ENCODE assay signal across 9 mouse cellular contexts in the genomic region with DNA sequence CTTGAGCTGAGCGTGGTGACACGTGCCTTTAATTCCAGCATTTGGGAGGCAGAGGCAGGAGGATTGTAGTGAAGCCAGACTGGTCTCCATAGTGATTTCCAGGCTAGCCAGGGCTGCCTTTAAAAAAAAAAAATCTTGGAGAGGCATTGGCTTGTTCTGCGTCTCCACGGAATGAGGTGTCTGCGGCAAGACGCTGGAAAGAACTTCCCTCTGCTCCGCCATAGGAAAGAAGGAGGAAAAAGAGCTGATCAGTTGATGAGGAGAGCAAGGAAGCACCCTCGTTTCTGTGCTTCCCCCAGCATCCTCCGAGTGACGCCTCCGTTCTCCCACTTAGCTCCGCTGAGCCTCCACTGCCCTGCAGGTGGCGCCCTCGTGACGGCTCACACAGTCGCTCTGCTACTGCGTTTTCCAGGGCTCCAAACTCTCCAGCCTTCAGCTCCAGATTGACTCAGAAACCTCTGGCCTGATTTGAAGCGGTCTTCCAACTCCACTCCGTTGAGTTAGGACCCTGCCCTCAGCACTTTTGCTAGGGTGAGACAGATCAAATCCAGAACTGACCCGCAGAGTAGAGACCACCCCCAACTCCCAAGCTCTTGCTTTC. TPM values are rescaled to one million over a fixed set of nuclear protein-coding genes. Genes with fewer than 3 reads are reported as not detected.
DNase-seq lines count a peak whose midpoint lies in the region; ATAC-seq and TF ChIP-seq lines count a peak whose summit lies in the region.
"Had no signal": no experiment of that assay in that cellular context is flagged by ENCODE, and none has a peak within 500 bp of the region (broad histone marks: within the 10 kb centered on the region; RNA-seq: fewer than 3 reads in every experiment).

No protein-coding gene starts in this region.

- no peaks in the 10 kb centered on the region for H3K9me3 ChIP-seq in ES-Bruce4 (replicated peaks; ENCODE audit: control insufficient read depth, insufficient read depth, low read length, poor library complexity, severe bottlenecking)
- H3K9me3 ChIP-seq in lung, postnatal 0 days (ENCODE audit: low read length) = no peaks in the 10 kb centered on the region
- H3K9me3 ChIP-seq: liver, embryonic 15.5 days had no signal

- no peak overlapping the region for H3K4me2 ChIP-seq in lung, postnatal 0 days (replicated peaks; ENCODE audit: low read depth, low read length)
- H3K4me2 ChIP-seq: liver, embryonic 15.5 days had no signal

- H3K27ac ChIP-seq in ES-Bruce4 (ENCODE audit: insufficient read depth, low read length) = no peak overlapping the region
- H3K27ac ChIP-seq in lung, postnatal 0 days (ENCODE audit: low read length) = no peak overlapping the region
- H3K27ac ChIP-seq: liver, embryonic 15.5 days had no signal

- H3K27me3 ChIP-seq in ES-Bruce4 (ENCODE audit: control insufficient read depth, insufficient read depth, low read length, poor library complexity, severe bottlenecking) = no peaks in the 10 kb centered on the region
- no peaks in the 10 kb centered on the region for H3K27me3 ChIP-seq in lung, postnatal 0 days (replicated peaks; ENCODE audit: insufficient read depth, low read length)

- peak; percentile 99 for TF ChIP-seq CTCF in ES-Bruce4 (IDR thresholded peaks at IDR 0.05; ENCODE audit: low read depth, low read length)
- TF ChIP-seq CTCF in lung, postnatal 0 days (IDR thresholded peaks at IDR 0.05) = peak; percentile 98

- H3K4me1 ChIP-seq in ES-Bruce4 (ENCODE audit: control insufficient read depth, insufficient read depth, low read length) = peaks cover 3% of the 10 kb centered on the region
- H3K4me1 ChIP-seq in lung, postnatal 0 days (ENCODE audit: insufficient read depth, low read depth, low read length) = no peaks in the 10 kb centered on the region
- H3K4me1 ChIP-seq: liver, embryonic 15.5 days had no signal

- H3K4me3 ChIP-seq in ES-Bruce4 (ENCODE audit: low read depth, low read length) = peak overlapping the region; percentile 19; the same call in 1 of the 2 replicates
- no peak overlapping the region for H3K4me3 ChIP-seq in lung, postnatal 0 days (ENCODE audit: low read depth, low read length)
- H3K4me3 ChIP-seq: liver, embryonic 15.5 days had no signal

- WGBS in lung, postnatal 0 days = 6% methylated on average over 20 of the region's 20 CpGs

- no peaks in the 10 kb centered on the region for H3K36me3 ChIP-seq in ES-Bruce4 (ENCODE audit: control insufficient read depth, insufficient read depth, low read length, poor library complexity, severe bottlenecking)
- H3K36me3 ChIP-seq in lung, postnatal 0 days (ENCODE audit: insufficient read depth, low read length) = no peaks in the 10 kb centered on the region
- H3K36me3 ChIP-seq: liver, embryonic 15.5 days had no signal

- 0 out of 2 replicates have a peak, but pooled peaks have one; percentile 35 for TF ChIP-seq EP300 in ES-Bruce4 (IDR thresholded peaks at IDR 0.05; ENCODE audit: insufficient read depth, low read depth, low read length)
- TF ChIP-seq EP300 in lung, postnatal 0 days (IDR thresholded peaks at IDR 0.05) = no peak

- no peak for TF ChIP-seq POLR2A in ES-Bruce4 (IDR thresholded peaks at IDR 0.05; ENCODE audit: insufficient read depth, low read length)

- no peak overlapping the region for H3K9ac ChIP-seq in ES-Bruce4 (ENCODE audit: low read depth, poor library complexity, severe bottlenecking)
- no peak overlapping the region for H3K9ac ChIP-seq in lung, postnatal 0 days (replicated peaks; ENCODE audit: low read depth)
- H3K9ac ChIP-seq: liver, embryonic 15.5 days had no signal

- peak; percentile 72 for DNase-seq in cerebellum, adult 11-12 months
- peak; percentile 83 for DNase-seq in forelimb bud, embryonic 11.5 days (ENCODE audit: low read depth, low spot score)
- peak; percentile 76 for DNase-seq in layer of hippocampus, adult 9-11 months
- peak; percentile 89 for DNase-seq in lung, postnatal 0 days (ENCODE audit: low spot score)
- peak; percentile 76 for DNase-seq in ovary, postnatal 14 days (ENCODE audit: low spot score)
- peak; percentile 67 to 88 for DNase-seq in thymus, postnatal 10 days (ENCODE audit: low spot score in 2 of 2)

- ATAC-seq in hematopoietic stem cell, adult 5-6 weeks (replicated peaks in 1 of 2; ENCODE audit: insufficient read depth in 1 of 2, low FRiP score in 2 of 2, low TSS enrichment in 1 of 2, low read depth in 1 of 2, poor library complexity in 2 of 2, severe bottlenecking in 2 of 2) = peak; percentile 90 to 93
- peak; percentile 78 for ATAC-seq in lung, postnatal 0 days

RNA-seq across cellular contexts. Expression of gene Paqr5, which starts 13.5 kb away (rescaled TPM):
- 0.93 and 1.6 TPM in 2 replicates for polyA plus RNA-seq in ES-Bruce4 (2011; ENCODE audit: insufficient read depth, insufficient read length, low read depth, missing spikeins)
- total RNA-seq in hematopoietic stem cell, adult 5-6 weeks (2017) = 13.3 and 15.0 TPM in 2 replicates
- polyA plus RNA-seq in lung, postnatal 0 days (2015; fragmentation: Nextera tagmentation; extraction: Ambion mirVana) = 8.7 and 10.5 TPM in 2 replicates
